Mouse (Mus musculus): ENCODE results near the gene B4galt2. TPM values are rescaled to one million over a fixed set of nuclear protein-coding genes. Genes with fewer than 3 reads are reported as not detected.

B4galt2 gene
- polyA plus RNA-seq, 1 experiment from 2014 or later, result 10.5 TPM

DNA sequence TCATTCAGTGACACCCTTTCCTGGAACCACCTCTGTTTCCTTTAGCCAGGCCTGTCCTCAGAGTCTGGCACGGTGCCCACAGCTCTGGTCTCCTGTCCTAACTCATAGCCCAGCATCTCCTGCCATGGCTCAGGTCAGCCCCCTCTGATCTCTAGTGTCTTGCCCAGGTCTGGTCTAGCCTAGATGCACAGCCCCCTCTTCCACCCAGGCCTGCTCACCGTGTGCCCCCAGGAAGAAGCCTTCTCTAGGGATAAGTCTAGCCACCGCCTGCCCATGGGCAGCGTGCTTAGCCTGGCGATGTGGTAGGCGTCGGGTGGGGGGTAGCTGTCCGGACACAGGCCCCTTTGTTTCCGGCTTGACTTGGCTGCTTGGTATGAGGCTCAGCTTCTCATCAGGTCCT lies 28.1 kb downstream of the B4galt2 start:
- peaks cover 5% of the 10 kb centered on the region; the same call in 1 of the 2 replicates for H3K36me3 ChIP-seq (ENCODE audit: control insufficient read depth, insufficient read depth, low read length)
- no peak for ATAC-seq (replicated peaks; ENCODE audit: low FRiP score)
- no peak overlapping the region for H3K9ac ChIP-seq (ENCODE audit: low read depth, low read length)

DNA sequence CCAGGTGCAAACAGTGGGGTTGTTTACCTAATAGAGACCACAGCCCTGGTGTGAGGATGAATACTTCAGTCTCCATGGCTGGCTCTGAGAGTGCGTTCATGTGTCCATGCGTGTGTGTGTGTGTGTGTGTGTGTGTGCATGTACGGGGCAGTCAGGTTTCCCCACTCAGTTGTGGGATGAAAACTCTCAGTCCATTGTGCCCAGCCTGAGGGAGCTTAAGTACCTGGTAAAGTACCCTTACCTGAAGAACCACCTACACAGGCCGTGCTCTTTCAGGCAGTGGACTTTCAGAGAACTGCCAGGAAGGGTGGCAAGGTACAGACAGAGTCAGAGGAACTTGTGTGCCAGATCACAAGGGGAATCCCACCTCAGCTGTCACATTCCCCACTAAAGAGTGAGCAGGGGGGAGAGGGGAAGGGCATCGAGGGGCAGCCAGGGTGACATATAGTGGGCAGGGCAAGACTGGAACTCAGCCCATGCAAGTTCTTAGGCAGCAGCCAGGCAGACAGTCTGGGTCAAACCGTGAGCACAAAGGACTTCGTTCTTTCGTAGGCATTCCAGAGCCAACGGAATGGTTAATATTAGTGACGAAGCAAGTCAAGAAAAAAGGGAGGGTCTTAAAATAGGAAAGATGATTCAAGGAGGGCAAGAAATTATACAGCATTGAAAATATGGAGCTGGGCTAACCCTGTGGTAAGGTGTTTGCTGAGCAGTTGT lies 31.0 kb downstream of the B4galt2 start:
- Histone ChIP-seq H3K36me3 (ENCODE audit: control insufficient read depth, insufficient read depth, low read length) (peaks cover 4% of the 10 kb centered on the region; the same call in 1 of the 2 replicates), H3K4me1 (replicated peaks; ENCODE audit: control insufficient read depth, insufficient read depth, low read length) (0 out of 2 replicates have a peak, but pooled peaks cover 3% of the 10 kb centered on the region), H3K27ac (ENCODE audit: low read depth, low read length) (no peak overlapping the region), H3K9ac (ENCODE audit: low read depth, low read length) (no peak overlapping the region), H3K27me3 (replicated peaks; ENCODE audit: control insufficient read depth, insufficient read depth, low read length) (no peaks in the 10 kb centered on the region; the same call in 1 of the 2 replicates), H3K9me3 (ENCODE audit: control insufficient read depth, low read length) (no peaks in the 10 kb centered on the region), H3K4me2 (no peak overlapping the region), H3K4me3 (ENCODE audit: low read depth, low read length) (no peak overlapping the region)
- DNase-seq (ENCODE audit: low spot score) (no peak), ATAC-seq (replicated peaks; ENCODE audit: low FRiP score) (no peak)
- WGBS, result 88% methylated on average over 10 of the region's 10 CpGs

More for the DNA sequence above, 28.1 kb downstream of the B4galt2 start:
- Histone ChIP-seq H3K27me3 (replicated peaks; ENCODE audit: control insufficient read depth, insufficient read depth, low read length) (no peaks in the 10 kb centered on the region; the same call in 1 of the 2 replicates), H3K27ac (ENCODE audit: low read depth, low read length) (no peak overlapping the region), H3K4me1 (replicated peaks; ENCODE audit: control insufficient read depth, insufficient read depth, low read length) (no peaks in the 10 kb centered on the region), H3K9me3 (ENCODE audit: control insufficient read depth, low read length) (no peaks in the 10 kb centered on the region), H3K4me2 (no peak overlapping the region), H3K4me3 (ENCODE audit: low read depth, low read length) (no peak overlapping the region)
- 90% methylated on average over 9 of the region's 9 CpGs for WGBS
- no peak for DNase-seq (ENCODE audit: low spot score)

DNA sequence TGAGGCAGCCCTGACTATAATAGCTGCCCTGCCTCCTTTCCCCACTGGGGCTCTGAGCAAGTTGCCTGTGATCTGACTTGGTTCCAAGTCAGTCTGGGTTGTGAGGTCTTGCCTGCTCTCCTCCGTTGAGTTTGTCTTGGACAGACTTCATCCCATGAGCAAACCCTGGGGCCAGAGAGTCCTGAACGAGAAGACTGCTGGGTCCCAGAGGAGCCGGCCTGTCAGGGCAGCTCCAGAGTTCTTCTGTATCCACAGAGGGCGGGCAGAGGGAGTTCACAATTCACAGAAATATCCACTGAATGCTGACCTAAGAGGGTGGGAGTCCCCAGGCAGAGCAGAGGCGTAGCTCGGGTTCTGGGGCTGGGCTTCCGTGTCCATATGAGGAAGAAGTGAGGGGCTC lies 32.4 kb downstream of the B4galt2 start:
- Histone ChIP-seq H3K4me1 (replicated peaks; ENCODE audit: control insufficient read depth, insufficient read depth, low read length) (0 out of 2 replicates have a peak, but pooled peaks cover 4% of the 10 kb centered on the region), H3K9me3 (ENCODE audit: control insufficient read depth, low read length) (no peaks in the 10 kb centered on the region), H3K4me3 (ENCODE audit: low read depth, low read length) (no peak overlapping the region), H3K9ac (ENCODE audit: low read depth, low read length) (no peak overlapping the region), H3K27ac (ENCODE audit: low read depth, low read length) (no peak overlapping the region), H3K4me2 (no peak overlapping the region), H3K27me3 (replicated peaks; ENCODE audit: control insufficient read depth, insufficient read depth, low read length) (no peaks in the 10 kb centered on the region), H3K36me3 (ENCODE audit: control insufficient read depth, insufficient read depth, low read length) (peaks cover 6% of the 10 kb centered on the region; the same call in 1 of the 2 replicates)
- DNase-seq (ENCODE audit: low spot score), result no peak
- ATAC-seq (replicated peaks; ENCODE audit: low FRiP score), result no peak
- WGBS, result 79% methylated on average over 7 of the region's 7 CpGs

DNA sequence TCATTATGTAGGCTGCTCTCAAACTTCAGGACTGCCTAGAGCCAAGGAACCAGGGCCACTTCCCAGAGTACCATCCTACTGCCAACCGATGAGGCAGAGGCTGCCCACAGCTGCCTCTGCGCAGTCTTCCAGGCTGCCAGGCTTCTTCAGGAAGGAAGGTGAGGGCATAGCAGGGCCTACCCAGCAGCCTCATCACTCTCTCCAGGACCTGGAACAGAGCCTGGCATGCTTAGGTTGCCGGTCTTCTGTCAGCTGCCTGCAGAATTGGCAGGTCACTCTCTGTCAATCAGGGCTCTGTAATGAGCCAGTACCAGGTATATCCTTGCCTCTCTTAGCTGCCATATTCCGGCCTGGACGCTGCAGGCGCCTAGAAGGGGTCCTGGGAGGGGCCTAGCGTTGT lies 33.1 kb downstream of the B4galt2 start:
- Histone ChIP-seq H3K4me2 (no peak overlapping the region), H3K27me3 (replicated peaks; ENCODE audit: control insufficient read depth, insufficient read depth, low read length) (no peaks in the 10 kb centered on the region), H3K36me3 (ENCODE audit: control insufficient read depth, insufficient read depth, low read length) (peaks cover 7% of the 10 kb centered on the region; the same call in 1 of the 2 replicates), H3K9me3 (ENCODE audit: control insufficient read depth, low read length) (no peaks in the 10 kb centered on the region), H3K4me1 (replicated peaks; ENCODE audit: control insufficient read depth, insufficient read depth, low read length) (0 out of 2 replicates have a peak, but pooled peaks cover 4% of the 10 kb centered on the region), H3K27ac (ENCODE audit: low read depth, low read length) (no peak overlapping the region), H3K4me3 (ENCODE audit: low read depth, low read length) (no peak overlapping the region), H3K9ac (ENCODE audit: low read depth, low read length) (no peak overlapping the region)
- ATAC-seq (replicated peaks; ENCODE audit: low FRiP score), result no peak
- WGBS, result 88% methylated on average over 7 of the region's 7 CpGs
- DNase-seq (ENCODE audit: low spot score), result no peak

DNA sequence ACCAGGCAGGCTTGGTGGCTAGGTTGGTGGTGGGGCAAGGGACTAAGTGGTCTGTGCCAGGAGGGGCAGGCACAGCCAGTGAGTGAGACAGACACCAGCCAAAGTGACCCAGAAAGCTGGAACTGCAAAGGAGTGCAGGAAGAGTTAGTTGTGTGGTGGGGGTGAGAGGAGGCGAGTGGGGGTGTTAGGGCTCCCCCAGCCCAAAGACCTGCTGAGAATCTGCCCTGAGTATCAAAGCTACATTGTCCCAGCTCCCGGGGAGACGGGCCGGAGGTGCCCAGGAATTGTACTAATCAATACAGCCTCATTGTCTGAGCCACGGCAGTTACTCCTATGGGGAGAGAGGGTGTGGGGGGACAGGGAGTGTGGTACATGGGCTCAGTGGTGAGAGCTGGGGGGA lies 33.8 kb downstream of the B4galt2 start:
- H3K27me3 ChIP-seq (replicated peaks; ENCODE audit: control insufficient read depth, insufficient read depth, low read length), result no peaks in the 10 kb centered on the region
- DNase-seq (ENCODE audit: low spot score), result no peak
- no peak for ATAC-seq (replicated peaks; ENCODE audit: low FRiP score)
- no peak overlapping the region for H3K9ac ChIP-seq (ENCODE audit: low read depth, low read length)
- peaks cover 7% of the 10 kb centered on the region; the same call in 1 of the 2 replicates for H3K36me3 ChIP-seq (ENCODE audit: control insufficient read depth, insufficient read depth, low read length)
- no peak overlapping the region for H3K4me2 ChIP-seq
- WGBS, result 71% methylated on average over 5 of the region's 5 CpGs
- no peak overlapping the region for H3K4me3 ChIP-seq (ENCODE audit: low read depth, low read length)
- no peaks in the 10 kb centered on the region for H3K9me3 ChIP-seq (ENCODE audit: control insufficient read depth, low read length)
- H3K4me1 ChIP-seq (replicated peaks; ENCODE audit: control insufficient read depth, insufficient read depth, low read length), result 0 out of 2 replicates have a peak, but pooled peaks cover 4% of the 10 kb centered on the region
- H3K27ac ChIP-seq (ENCODE audit: low read depth, low read length), result no peak overlapping the region

DNA sequence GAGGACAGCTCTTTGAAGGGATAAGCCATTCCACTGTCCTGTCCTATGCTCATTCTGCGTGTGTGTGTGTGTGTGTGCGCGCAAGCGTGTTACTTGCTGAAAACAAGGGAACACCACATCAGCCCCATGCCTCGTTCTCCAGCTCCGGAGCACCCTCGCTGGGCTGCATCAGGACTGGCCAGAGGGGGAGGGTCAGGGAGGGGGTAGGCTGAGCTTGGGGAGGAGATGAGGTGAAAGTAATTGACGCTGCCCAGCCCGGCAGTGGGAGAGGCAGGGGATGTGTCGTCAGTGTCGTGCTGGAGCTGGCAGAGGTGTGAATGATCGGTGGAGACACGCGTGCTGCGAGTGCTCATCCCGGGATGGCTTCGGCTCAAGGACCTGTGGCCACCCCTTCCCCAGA lies 34.2 kb downstream of the B4galt2 start:
- H3K27me3 ChIP-seq (replicated peaks; ENCODE audit: control insufficient read depth, insufficient read depth, low read length), result no peaks in the 10 kb centered on the region
- no peak overlapping the region for H3K4me2 ChIP-seq
- 0 out of 2 replicates have a peak, but pooled peaks cover 4% of the 10 kb centered on the region for H3K4me1 ChIP-seq (replicated peaks; ENCODE audit: control insufficient read depth, insufficient read depth, low read length)
- 77% methylated on average over 17 of the region's 17 CpGs for WGBS
- H3K9ac ChIP-seq (ENCODE audit: low read depth, low read length), result no peak overlapping the region
- H3K4me3 ChIP-seq (ENCODE audit: low read depth, low read length), result no peak overlapping the region
- H3K36me3 ChIP-seq (ENCODE audit: control insufficient read depth, insufficient read depth, low read length), result peaks cover 7% of the 10 kb centered on the region; the same call in 1 of the 2 replicates
- ATAC-seq (replicated peaks; ENCODE audit: low FRiP score) (no peak), DNase-seq (ENCODE audit: low spot score) (no peak)
- H3K9me3 ChIP-seq (ENCODE audit: control insufficient read depth, low read length), result no peaks in the 10 kb centered on the region
- H3K27ac ChIP-seq (ENCODE audit: low read depth, low read length), result no peak overlapping the region

DNA sequence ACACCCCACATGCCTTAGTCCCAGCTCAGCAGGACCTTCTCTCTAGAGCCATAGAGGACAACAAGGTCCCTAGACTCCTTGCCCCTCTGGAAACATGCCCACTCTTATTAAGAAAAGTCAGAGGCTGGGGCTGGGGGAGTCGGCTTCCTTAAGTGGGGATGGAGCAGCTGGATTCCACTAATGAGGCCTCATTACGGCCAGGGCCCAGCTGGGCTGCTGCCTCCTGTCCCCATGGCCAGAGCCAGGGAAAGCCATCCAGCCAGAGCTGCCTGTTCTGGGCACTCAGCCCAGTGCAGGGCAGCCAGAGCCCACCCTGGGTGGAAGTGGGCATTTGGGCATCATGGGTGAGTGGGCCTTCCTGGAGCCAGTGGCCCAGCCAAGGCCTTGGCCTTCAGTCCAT lies 36.3 kb downstream of the B4galt2 start:
- 76% methylated on average over 2 of the region's 2 CpGs for WGBS
- DNase-seq (ENCODE audit: low spot score) (no peak), ATAC-seq (replicated peaks; ENCODE audit: low FRiP score) (no peak)
- Histone ChIP-seq H3K4me2 (no peak overlapping the region), H3K4me1 (replicated peaks; ENCODE audit: control insufficient read depth, insufficient read depth, low read length) (0 out of 2 replicates have a peak, but pooled peaks cover 4% of the 10 kb centered on the region), H3K27ac (ENCODE audit: low read depth, low read length) (no peak overlapping the region), H3K4me3 (ENCODE audit: low read depth, low read length) (no peak overlapping the region), H3K9me3 (ENCODE audit: control insufficient read depth, low read length) (no peaks in the 10 kb centered on the region), H3K36me3 (ENCODE audit: control insufficient read depth, insufficient read depth, low read length) (peaks cover 7% of the 10 kb centered on the region; the same call in 1 of the 2 replicates), H3K27me3 (replicated peaks; ENCODE audit: control insufficient read depth, insufficient read depth, low read length) (no peaks in the 10 kb centered on the region), H3K9ac (ENCODE audit: low read depth, low read length) (no peak overlapping the region)

DNA sequence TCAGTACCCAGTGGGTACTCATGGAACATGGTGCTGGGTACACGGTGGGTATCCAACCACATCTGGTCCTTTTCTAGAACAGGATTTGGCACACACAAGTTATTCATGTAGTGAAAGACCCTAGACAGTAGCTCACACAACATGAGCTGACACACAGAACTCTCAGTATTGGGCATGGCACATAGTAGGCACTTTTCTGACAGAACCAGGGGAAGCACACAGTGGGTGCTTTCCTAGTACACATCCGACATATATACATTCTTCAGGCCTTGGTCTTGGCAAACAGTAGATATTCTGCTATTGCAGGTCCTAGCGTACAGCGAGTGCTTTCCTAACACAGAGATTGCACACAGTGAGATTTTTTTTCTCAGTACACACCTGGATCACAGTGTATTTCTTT lies 37.0 kb downstream of the B4galt2 start:
- H3K4me1 ChIP-seq (replicated peaks; ENCODE audit: control insufficient read depth, insufficient read depth, low read length), result 0 out of 2 replicates have a peak, but pooled peaks cover 4% of the 10 kb centered on the region
- H3K9ac ChIP-seq (ENCODE audit: low read depth, low read length), result no peak overlapping the region
- no peaks in the 10 kb centered on the region for H3K9me3 ChIP-seq (ENCODE audit: control insufficient read depth, low read length)
- no peak overlapping the region for H3K4me3 ChIP-seq (ENCODE audit: low read depth, low read length)
- DNase-seq (ENCODE audit: low spot score) (no peak), ATAC-seq (replicated peaks; ENCODE audit: low FRiP score) (no peak)
- 96% methylated on average over 4 of the region's 4 CpGs for WGBS
- H3K27ac ChIP-seq (ENCODE audit: low read depth, low read length), result no peak overlapping the region
- no peak overlapping the region for H3K4me2 ChIP-seq
- H3K36me3 ChIP-seq (ENCODE audit: control insufficient read depth, insufficient read depth, low read length), result peaks cover 7% of the 10 kb centered on the region; the same call in 1 of the 2 replicates
- H3K27me3 ChIP-seq (replicated peaks; ENCODE audit: control insufficient read depth, insufficient read depth, low read length), result no peaks in the 10 kb centered on the region

DNA sequence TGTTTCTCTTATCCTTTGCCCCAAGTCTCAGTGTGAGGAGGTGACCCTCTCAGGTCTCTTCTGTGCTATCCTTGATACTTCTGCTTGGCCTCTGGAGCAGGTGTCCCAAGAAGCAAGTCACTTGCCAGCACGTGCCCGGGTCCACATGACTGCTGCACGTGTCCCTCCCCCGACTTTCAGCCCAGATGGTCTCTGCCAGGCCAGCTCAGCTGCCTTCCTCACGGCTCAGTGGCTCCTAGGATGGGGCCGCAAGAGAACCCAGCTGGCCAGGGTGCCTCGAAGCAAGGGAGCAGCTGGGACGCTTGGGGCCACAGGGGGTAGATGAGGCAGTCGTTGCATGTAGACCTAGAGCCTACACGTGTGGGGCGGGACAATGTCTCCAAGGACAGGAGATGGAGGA lies 38.0 kb downstream of the B4galt2 start:
- no peak overlapping the region for H3K4me2 ChIP-seq
- no peak overlapping the region for H3K27ac ChIP-seq (ENCODE audit: low read depth, low read length)
- no peaks in the 10 kb centered on the region for H3K9me3 ChIP-seq (ENCODE audit: control insufficient read depth, low read length)
- no peak overlapping the region for H3K9ac ChIP-seq (ENCODE audit: low read depth, low read length)
- H3K4me1 ChIP-seq (replicated peaks; ENCODE audit: control insufficient read depth, insufficient read depth, low read length), result 0 out of 2 replicates have a peak, but pooled peaks cover 4% of the 10 kb centered on the region
- 84% methylated on average over 11 of the region's 11 CpGs for WGBS
- DNase-seq (ENCODE audit: low spot score) (no peak), ATAC-seq (replicated peaks; ENCODE audit: low FRiP score) (no peak)
- no peaks in the 10 kb centered on the region for H3K27me3 ChIP-seq (replicated peaks; ENCODE audit: control insufficient read depth, insufficient read depth, low read length)
- H3K4me3 ChIP-seq (ENCODE audit: low read depth, low read length), result no peak overlapping the region
- H3K36me3 ChIP-seq (ENCODE audit: control insufficient read depth, insufficient read depth, low read length), result peaks cover 7% of the 10 kb centered on the region; the same call in 1 of the 2 replicates
